Mouse (Mus musculus) ES-Bruce4 (cell line): ENCODE results near the gene Asb8.

Experiments used
- CTCF ChIP-seq: IDR thresholded peaks from one replicate; pipeline ENCODE4 v1.8.1; 2011; ENCODE audit warnings: low read depth, low read length
- POLR2A ChIP-seq: IDR thresholded peaks from one replicate; pipeline ENCODE4 v1.8.1; 2011; ENCODE audit warnings: low read length; ENCODE audit not compliant: insufficient read depth

DNA sequence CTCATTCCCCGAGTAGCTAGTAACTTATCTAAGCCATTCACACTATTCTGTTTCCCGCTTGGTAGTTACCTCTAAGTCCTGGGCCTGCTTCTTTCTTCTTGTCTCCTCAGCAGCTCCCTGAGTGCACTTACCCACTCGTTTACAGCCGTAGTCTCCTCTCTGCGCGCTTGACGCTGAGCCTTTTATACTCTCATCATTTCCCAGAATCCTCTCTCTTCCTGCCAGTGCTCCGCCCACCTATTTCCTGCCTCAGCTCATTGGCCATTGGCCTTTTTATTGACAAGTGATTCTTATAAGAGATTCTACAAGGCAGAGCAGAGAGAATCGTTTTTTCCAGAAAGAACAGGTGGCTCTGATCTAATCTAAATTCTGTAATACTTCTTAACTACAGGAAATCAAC lies 66.9 kb downstream of the Asb8 start:
- TF ChIP-seq POLR2A = peak; percentile 46
- TF ChIP-seq CTCF = no peak
